Mouse (Mus musculus): Measurements from ENCODE around the gene Plk5. TPM values are rescaled to one million over a fixed set of nuclear protein-coding genes. Genes with fewer than 3 reads are reported as not detected.

The Plk5 gene
- polyA plus RNA-seq, 2 experiments, result 0.48 to 1.9 TPM

DNA sequence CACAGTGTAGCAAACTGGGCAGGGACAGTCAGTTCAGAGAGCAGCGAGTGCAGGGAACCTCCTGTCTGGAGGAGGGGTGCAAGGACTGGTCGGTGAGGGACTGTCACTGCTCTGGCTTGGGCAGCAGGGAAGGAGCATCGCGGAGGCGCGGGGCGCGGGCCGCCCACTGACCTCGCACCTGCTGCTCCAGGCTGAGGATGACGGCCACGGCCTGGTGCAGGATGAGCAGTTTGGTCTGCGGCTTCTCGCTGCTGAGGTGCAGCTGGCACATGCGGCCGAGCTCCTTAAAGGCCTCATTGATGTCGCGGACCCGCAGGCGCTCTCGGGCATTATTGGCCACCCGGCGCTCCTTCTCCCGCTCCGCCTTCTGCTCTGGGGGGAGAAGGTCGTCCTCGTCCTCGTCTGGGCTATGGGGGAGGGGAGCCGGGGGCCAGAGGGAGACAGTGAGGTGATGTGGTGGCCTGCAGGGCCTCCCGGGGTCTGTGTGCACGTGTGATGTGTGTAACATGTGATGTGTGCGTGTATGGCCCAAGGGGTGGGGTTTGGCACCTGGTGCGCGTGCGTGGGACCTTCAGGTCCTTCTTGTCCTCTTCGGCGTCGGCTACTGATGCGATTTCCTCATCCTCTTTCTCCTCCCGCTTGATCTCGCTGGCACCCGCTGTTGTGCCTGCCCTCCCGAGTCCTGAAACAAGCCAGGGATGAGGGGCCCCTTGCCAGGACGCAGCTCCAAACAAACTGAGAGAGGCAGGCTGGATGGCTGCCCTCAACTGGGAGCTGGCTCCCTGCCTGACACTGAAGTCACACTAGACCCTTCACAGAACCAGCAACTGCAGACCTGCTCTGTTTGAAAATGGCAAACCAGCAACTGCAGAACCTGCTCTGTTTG is 56.6 kb downstream of the Plk5 start:
- 86% methylated on average over 44 of the region's 44 CpGs for WGBS
- DNase-seq (ENCODE audit: low spot score) (no peak), ATAC-seq (ENCODE audit: low FRiP score, low read depth) (no peak)
- TF ChIP-seq POLR2A (IDR thresholded peaks at IDR 0.05; ENCODE audit: borderline replicate concordance, extremely low read depth, insufficient read depth, insufficient read length), result no peak
- no peaks in the 10 kb centered on the region for H3K9me3 ChIP-seq (ENCODE audit: control insufficient read depth, low read length)
- H3K9ac ChIP-seq (ENCODE audit: low read depth, low read length, severe bottlenecking), result no peak overlapping the region
- no peak overlapping the region for H3K4me2 ChIP-seq (replicated peaks; ENCODE audit: low read depth, low read length, severe bottlenecking)
- H3K36me3 ChIP-seq (ENCODE audit: control insufficient read depth, insufficient read depth, low read length), result peaks cover 90% of the 10 kb centered on the region
- H3K4me1 ChIP-seq (ENCODE audit: control insufficient read depth, insufficient read depth, low read length), result no peaks in the 10 kb centered on the region
- H3K4me3 ChIP-seq (replicated peaks; ENCODE audit: low read length), result no peak overlapping the region
- no peaks in the 10 kb centered on the region for H3K27me3 ChIP-seq (ENCODE audit: control insufficient read depth, insufficient read depth, low read length)
- H3K27ac ChIP-seq (replicated peaks; ENCODE audit: low read depth, low read length), result no peak overlapping the region

Small RNA genes within 50 kb of the gene (microRNA-seq; reads per million reads assigned to microRNA genes)
- not detected for gene Gm22721

Other genes with a start within 250 kb of the Plk5 start
- gene Stk11, start 240.7 kb upstream of the Plk5 start, polyA plus RNA-seq (2012; rRNA removed), result 133 and 147 TPM in 2 replicates
- 30.1 and 32.4 TPM in 2 replicates for gene Stk11, start 240.7 kb upstream of the Plk5 start, polyA plus RNA-seq (2014; fragmentation: Nextera tagmentation; extraction: Ambion mirVana)
- 449 and 577 TPM in 2 replicates for gene Atp5d, start 217.8 kb upstream of the Plk5 start, polyA plus RNA-seq (2012; rRNA removed)
- 477 TPM in 2 replicates for gene Atp5d, start 217.8 kb upstream of the Plk5 start, polyA plus RNA-seq (2014; fragmentation: Nextera tagmentation; extraction: Ambion mirVana)
- 28.9 and 36.0 TPM in 2 replicates for gene Cbarp, start 215.6 kb upstream of the Plk5 start, polyA plus RNA-seq (2012; rRNA removed)
- gene Cbarp, start 215.6 kb upstream of the Plk5 start, polyA plus RNA-seq (2014; fragmentation: Nextera tagmentation; extraction: Ambion mirVana), result 7.5 and 9.3 TPM in 2 replicates
- gene Midn, start 208.2 kb upstream of the Plk5 start, polyA plus RNA-seq (2012; rRNA removed), result 108 and 161 TPM in 2 replicates
- 33.4 and 39.6 TPM in 2 replicates for gene Midn, start 208.2 kb upstream of the Plk5 start, polyA plus RNA-seq (2014; fragmentation: Nextera tagmentation; extraction: Ambion mirVana)
- 286 and 289 TPM in 2 replicates for gene Cirbp, start 190.5 kb upstream of the Plk5 start, polyA plus RNA-seq (2012; rRNA removed)
- 101 and 106 TPM in 2 replicates for gene Cirbp, start 190.5 kb upstream of the Plk5 start, polyA plus RNA-seq (2014; fragmentation: Nextera tagmentation; extraction: Ambion mirVana)
- 10.9 and 15.5 TPM in 2 replicates for gene 1600002K03Rik, start 183.5 kb upstream of the Plk5 start, polyA plus RNA-seq (2012; rRNA removed)
- 8.5 and 12.8 TPM in 2 replicates for gene 1600002K03Rik, start 183.5 kb upstream of the Plk5 start, polyA plus RNA-seq (2014; fragmentation: Nextera tagmentation; extraction: Ambion mirVana)
- 41.7 and 67.7 TPM in 2 replicates for gene Efna2, start 177.0 kb upstream of the Plk5 start, polyA plus RNA-seq (2012; rRNA removed)
- 31.5 and 38.6 TPM in 2 replicates for gene Efna2, start 177.0 kb upstream of the Plk5 start, polyA plus RNA-seq (2014; fragmentation: Nextera tagmentation; extraction: Ambion mirVana)
- 91.5 and 93.4 TPM in 2 replicates for gene Mum1, start 130.0 kb upstream of the Plk5 start, polyA plus RNA-seq (2012; rRNA removed)
- gene Mum1, start 130.0 kb upstream of the Plk5 start, polyA plus RNA-seq (2014; fragmentation: Nextera tagmentation; extraction: Ambion mirVana), result 50.1 and 57.3 TPM in 2 replicates
- gene Ndufs7, start 107.3 kb upstream of the Plk5 start, polyA plus RNA-seq (2012; rRNA removed), result 338 and 449 TPM in 2 replicates
- gene Ndufs7, start 107.3 kb upstream of the Plk5 start, polyA plus RNA-seq (2014; fragmentation: Nextera tagmentation; extraction: Ambion mirVana), result 349 and 366 TPM in 2 replicates
- 74.1 and 80.5 TPM in 2 replicates for gene Gamt, start 95.4 kb upstream of the Plk5 start, polyA plus RNA-seq (2012; rRNA removed)
- 75.7 and 90.8 TPM in 2 replicates for gene Gamt, start 95.4 kb upstream of the Plk5 start, polyA plus RNA-seq (2014; fragmentation: Nextera tagmentation; extraction: Ambion mirVana)
- gene Dazap1, start 95.0 kb upstream of the Plk5 start, polyA plus RNA-seq (2012; rRNA removed), result 243 and 272 TPM in 2 replicates
- 46.1 and 50.7 TPM in 2 replicates for gene Dazap1, start 95.0 kb upstream of the Plk5 start, polyA plus RNA-seq (2014; fragmentation: Nextera tagmentation; extraction: Ambion mirVana)
- 3,060 and 3,829 TPM in 2 replicates for gene Rps15, start 64.0 kb upstream of the Plk5 start, polyA plus RNA-seq (2012; rRNA removed)
- gene Rps15, start 64.0 kb upstream of the Plk5 start, polyA plus RNA-seq (2014; fragmentation: Nextera tagmentation; extraction: Ambion mirVana), result 1,091 and 1,173 TPM in 2 replicates
- 2.5 and 3.3 TPM in 2 replicates for gene Apc2, start 60.5 kb upstream of the Plk5 start, polyA plus RNA-seq (2012; rRNA removed)
- gene Apc2, start 60.5 kb upstream of the Plk5 start, polyA plus RNA-seq (2014; fragmentation: Nextera tagmentation; extraction: Ambion mirVana), result 1.5 and 1.8 TPM in 2 replicates
- gene 2310011J03Rik, start 35.9 kb upstream of the Plk5 start, polyA plus RNA-seq (2012; rRNA removed), result 45.1 and 46.7 TPM in 2 replicates
- 45.1 and 46.1 TPM in 2 replicates for gene 2310011J03Rik, start 35.9 kb upstream of the Plk5 start, polyA plus RNA-seq (2014; fragmentation: Nextera tagmentation; extraction: Ambion mirVana)
- gene Pcsk4, start 27.0 kb upstream of the Plk5 start, polyA plus RNA-seq (2012; rRNA removed), result 7.8 and 10.7 TPM in 2 replicates
- 4.2 and 5.9 TPM in 2 replicates for gene Pcsk4, start 27.0 kb upstream of the Plk5 start, polyA plus RNA-seq (2014; fragmentation: Nextera tagmentation; extraction: Ambion mirVana)
- 3.9 TPM in 2 replicates for gene Reep6, start 26.5 kb upstream of the Plk5 start, polyA plus RNA-seq (2012; rRNA removed)
- gene Reep6, start 26.5 kb upstream of the Plk5 start, polyA plus RNA-seq (2014; fragmentation: Nextera tagmentation; extraction: Ambion mirVana), result 9.9 and 10.5 TPM in 2 replicates
- gene Adamtsl5, start 8.0 kb upstream of the Plk5 start, polyA plus RNA-seq (2012; rRNA removed), result 16.5 and 21.9 TPM in 2 replicates
- gene Adamtsl5, start 8.0 kb upstream of the Plk5 start, polyA plus RNA-seq (2014; fragmentation: Nextera tagmentation; extraction: Ambion mirVana), result 6.5 and 6.7 TPM in 2 replicates
- gene Mex3d, start 31.2 kb downstream of the Plk5 start, polyA plus RNA-seq (2012; rRNA removed), result 44.0 and 60.0 TPM in 2 replicates
- 8.2 and 9.0 TPM in 2 replicates for gene Mex3d, start 31.2 kb downstream of the Plk5 start, polyA plus RNA-seq (2014; fragmentation: Nextera tagmentation; extraction: Ambion mirVana)
- 267 and 270 TPM in 2 replicates for gene Mbd3, start 43.1 kb downstream of the Plk5 start, polyA plus RNA-seq (2012; rRNA removed)
- 196 and 214 TPM in 2 replicates for gene Mbd3, start 43.1 kb downstream of the Plk5 start, polyA plus RNA-seq (2014; fragmentation: Nextera tagmentation; extraction: Ambion mirVana)
- gene Uqcr11, start 50.4 kb downstream of the Plk5 start, polyA plus RNA-seq (2012; rRNA removed), result 572 and 718 TPM in 2 replicates
- gene Uqcr11, start 50.4 kb downstream of the Plk5 start, polyA plus RNA-seq (2014; fragmentation: Nextera tagmentation; extraction: Ambion mirVana), result 617 and 707 TPM in 2 replicates
- 191 and 260 TPM in 2 replicates for gene Tcf3, start 77.2 kb downstream of the Plk5 start, polyA plus RNA-seq (2012; rRNA removed)
- 129 and 147 TPM in 2 replicates for gene Tcf3, start 77.2 kb downstream of the Plk5 start, polyA plus RNA-seq (2014; fragmentation: Nextera tagmentation; extraction: Ambion mirVana)
- gene Onecut3, start 138.4 kb downstream of the Plk5 start, polyA plus RNA-seq (2012; rRNA removed), result 0.01 TPM in 2 replicates
- not detected in 2 replicates for gene Onecut3, start 138.4 kb downstream of the Plk5 start, polyA plus RNA-seq (2014; fragmentation: Nextera tagmentation; extraction: Ambion mirVana)
- 0.30 and 0.70 TPM in 2 replicates for gene Atp8b3, start 182.7 kb downstream of the Plk5 start, polyA plus RNA-seq (2012; rRNA removed)
- 0.14 and 0.22 TPM in 2 replicates for gene Atp8b3, start 182.7 kb downstream of the Plk5 start, polyA plus RNA-seq (2014; fragmentation: Nextera tagmentation; extraction: Ambion mirVana)
- gene Rexo1, start 205.1 kb downstream of the Plk5 start, polyA plus RNA-seq (2012; rRNA removed), result 56.4 and 79.5 TPM in 2 replicates
- 27.9 and 32.4 TPM in 2 replicates for gene Rexo1, start 205.1 kb downstream of the Plk5 start, polyA plus RNA-seq (2014; fragmentation: Nextera tagmentation; extraction: Ambion mirVana)
- gene Klf16, start 220.9 kb downstream of the Plk5 start, polyA plus RNA-seq (2012; rRNA removed), result 18.9 and 26.9 TPM in 2 replicates
- 11.0 and 11.5 TPM in 2 replicates for gene Klf16, start 220.9 kb downstream of the Plk5 start, polyA plus RNA-seq (2014; fragmentation: Nextera tagmentation; extraction: Ambion mirVana)
- gene Abhd17a, start 233.9 kb downstream of the Plk5 start, polyA plus RNA-seq (2012; rRNA removed), result 116 and 173 TPM in 2 replicates
- gene Abhd17a, start 233.9 kb downstream of the Plk5 start, polyA plus RNA-seq (2014; fragmentation: Nextera tagmentation; extraction: Ambion mirVana), result 129 and 132 TPM in 2 replicates
- 83.1 and 107 TPM in 2 replicates for gene Scamp4, start 246.4 kb downstream of the Plk5 start, polyA plus RNA-seq (2012; rRNA removed)
- 91.4 and 104 TPM in 2 replicates for gene Scamp4, start 246.4 kb downstream of the Plk5 start, polyA plus RNA-seq (2014; fragmentation: Nextera tagmentation; extraction: Ambion mirVana)
- 16.8 and 29.2 TPM in 2 replicates for gene Adat3, start 246.4 kb downstream of the Plk5 start, polyA plus RNA-seq (2012; rRNA removed)
- 5.6 and 6.4 TPM in 2 replicates for gene Adat3, start 246.4 kb downstream of the Plk5 start, polyA plus RNA-seq (2014; fragmentation: Nextera tagmentation; extraction: Ambion mirVana)
- gene Gm49322, start 249.6 kb downstream of the Plk5 start, polyA plus RNA-seq (2012; rRNA removed), result 5.6 and 6.2 TPM in 2 replicates
- 2.2 and 2.8 TPM in 2 replicates for gene Gm49322, start 249.6 kb downstream of the Plk5 start, polyA plus RNA-seq (2014; fragmentation: Nextera tagmentation; extraction: Ambion mirVana)